Mouse (Mus musculus) CD4-positive naive resting alpha-beta T cell, adult 76 days (primary cell): Measurements from ENCODE around the gene Usp40. TPM values are rescaled to one million over a fixed set of nuclear protein-coding genes. Genes with fewer than 3 reads are reported as not detected.

Source experiments
- total RNA-seq: library from RNA; stranded (reverse); gene quantifications from one replicate; pipeline ENCODE4 v1.2.4, GENCODE M21; 2023

Usp40 gene
- total RNA-seq: 21.5 TPM

GRCm38 (mm10) chr1:88008211-88008697, at the start of gene Usp40:
Usp40 (minus strand) TSS chr1:88008551.

GRCm38 (mm10) chr1:88055088-88055487, 46.7 kb upstream of the Usp40 start, which contains the start of gene Ugt1a10:
Ugt1a10 (plus strand) TSS chr1:88055388.

Other genes with a start within 250 kb of the Usp40 start
- 9.5 TPM for gene Sag, start 204.9 kb downstream of the Usp40 start, total RNA-seq
- gene Dgkd, start 155.3 kb downstream of the Usp40 start, total RNA-seq: 267 TPM
- gene Ugt1a10, start 46.8 kb upstream of the Usp40 start, total RNA-seq: not detected
- not detected for gene Ugt1a9, start 62.2 kb upstream of the Usp40 start, total RNA-seq
- gene Ugt1a8, start 79.3 kb upstream of the Usp40 start, total RNA-seq: not detected
- 0.35 TPM for gene Ugt1a7c, start 86.5 kb upstream of the Usp40 start, total RNA-seq
- not detected for gene Ugt1a6b, start 94.7 kb upstream of the Usp40 start, total RNA-seq
- gene Ugt1a6a, start 126.3 kb upstream of the Usp40 start, total RNA-seq: not detected
- gene Ugt1a5, start 157.5 kb upstream of the Usp40 start, total RNA-seq: not detected
- not detected for gene Ugt1a2, start 192.1 kb upstream of the Usp40 start, total RNA-seq
- gene Dnajb3, start 197.2 kb upstream of the Usp40 start, total RNA-seq: not detected
- gene Ugt1a1, start 203.4 kb upstream of the Usp40 start, total RNA-seq: not detected
- 0.64 TPM for gene Mroh2a, start 218.4 kb upstream of the Usp40 start, total RNA-seq